Mouse (Mus musculus): ENCODE measurements around the gene Naglu. TPM values are rescaled to one million over a fixed set of nuclear protein-coding genes. Genes with fewer than 3 reads are reported as not detected.

Gene Naglu
- polyA plus RNA-seq, 1 experiment from 2014 or later, result 8.7 TPM

- Histone ChIP-seq H3K9me3 (no peaks in the 10 kb centered on the region), H3K4me1 (no peaks in the 10 kb centered on the region), H3K36me3 (replicated peaks) (peaks cover 91% of the 10 kb centered on the region), H3K4me2 (no peak overlapping the region), H3K4me3 (replicated peaks) (no peak overlapping the region), H3K27me3 (no peaks in the 10 kb centered on the region), H3K9ac (no peak overlapping the region), H3K27ac (no peak overlapping the region)
- no peak for ATAC-seq (ENCODE audit: low FRiP score)
- 92% methylated on average over 4 of the region's 4 CpGs for WGBS
Observed at GRCm38 (mm10) chr11:101045826-101046225, 24.0 kb upstream of the Naglu start.

GRCm38 (mm10) chr11:101046440-101046839 is 23.4 kb upstream of the Naglu start:
- no peak overlapping the region for H3K4me3 ChIP-seq (replicated peaks)
- WGBS, result 69% methylated on average over 9 of the region's 9 CpGs
- no peak overlapping the region for H3K4me2 ChIP-seq
- no peaks in the 10 kb centered on the region for H3K27me3 ChIP-seq
- H3K4me1 ChIP-seq, result no peaks in the 10 kb centered on the region
- no peak overlapping the region for H3K9ac ChIP-seq
- H3K27ac ChIP-seq, result no peak overlapping the region
- H3K36me3 ChIP-seq (replicated peaks), result peaks cover 91% of the 10 kb centered on the region
- no peaks in the 10 kb centered on the region for H3K9me3 ChIP-seq
- ATAC-seq (ENCODE audit: low FRiP score), result no peak

DNA sequence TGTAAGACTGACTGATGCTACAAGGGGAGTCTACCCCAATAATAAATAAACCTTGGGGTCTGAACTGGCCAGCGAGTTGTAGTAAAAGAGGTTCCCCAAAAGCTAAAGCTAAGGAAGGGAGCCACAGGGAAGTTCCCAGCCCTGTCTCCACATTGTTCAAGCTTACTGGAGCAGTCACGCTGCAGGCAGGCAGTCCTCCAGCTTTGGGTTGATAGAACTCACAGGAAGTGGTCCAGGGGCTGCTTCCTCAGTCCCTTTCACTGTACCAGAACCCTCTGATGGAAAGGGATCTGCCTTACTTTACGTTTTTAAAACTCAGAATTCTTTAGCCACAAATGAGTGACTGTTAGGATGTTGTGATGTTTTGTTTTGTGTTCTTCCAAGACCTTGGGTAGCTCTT is 22.3 kb upstream of the Naglu start:
- no peak overlapping the region for H3K4me3 ChIP-seq (replicated peaks)
- WGBS, result 87% methylated on average over 3 of the region's 3 CpGs

GRCm38 (mm10) chr11:101050359-101050758 is 19.5 kb upstream of the Naglu start:
- ATAC-seq (ENCODE audit: low FRiP score), result no peak
- Histone ChIP-seq H3K4me2 (no peak overlapping the region), H3K27me3 (no peaks in the 10 kb centered on the region), H3K36me3 (replicated peaks) (peaks cover 87% of the 10 kb centered on the region), H3K4me1 (no peaks in the 10 kb centered on the region), H3K27ac (no peak overlapping the region), H3K4me3 (replicated peaks) (no peak overlapping the region), H3K9me3 (no peaks in the 10 kb centered on the region), H3K9ac (no peak overlapping the region)
- 88% methylated on average over 9 of the region's 9 CpGs for WGBS

More for the DNA sequence above, 22.3 kb upstream of the Naglu start:
- Histone ChIP-seq H3K36me3 (replicated peaks) (peaks cover 91% of the 10 kb centered on the region), H3K9ac (no peak overlapping the region), H3K9me3 (no peaks in the 10 kb centered on the region), H3K4me1 (no peaks in the 10 kb centered on the region), H3K4me2 (no peak overlapping the region), H3K27me3 (no peaks in the 10 kb centered on the region), H3K27ac (no peak overlapping the region)
- ATAC-seq (ENCODE audit: low FRiP score), result no peak

DNA sequence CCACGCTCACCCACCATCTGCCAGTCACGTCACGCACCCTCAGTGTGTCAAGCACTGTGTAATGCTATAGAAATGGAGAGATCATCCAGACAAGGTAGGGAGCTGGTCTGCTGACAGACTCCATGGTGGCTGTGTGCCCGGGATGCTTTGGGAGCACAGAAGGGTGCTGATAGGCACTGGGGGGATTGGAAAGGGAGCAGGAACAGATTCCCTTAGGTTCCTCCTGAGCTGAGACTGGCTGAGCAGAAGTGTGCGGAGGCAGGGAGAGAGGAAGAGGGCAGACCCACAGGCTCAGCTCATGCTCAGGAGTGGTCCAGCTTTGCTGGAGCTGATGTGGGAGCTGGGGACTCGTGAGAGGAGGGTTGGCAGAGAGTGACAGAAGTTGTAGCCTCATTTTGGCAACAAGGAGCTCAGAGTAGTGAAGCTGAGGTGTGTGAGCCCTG is 18.7 kb upstream of the Naglu start:
- Histone ChIP-seq H3K4me1 (no peaks in the 10 kb centered on the region), H3K9ac (no peak overlapping the region), H3K27me3 (no peaks in the 10 kb centered on the region), H3K4me2 (no peak overlapping the region), H3K4me3 (replicated peaks) (no peak overlapping the region), H3K27ac (no peak overlapping the region), H3K36me3 (replicated peaks) (peaks cover 86% of the 10 kb centered on the region), H3K9me3 (no peaks in the 10 kb centered on the region)
- WGBS, result 89% methylated on average over 6 of the region's 6 CpGs
- ATAC-seq (ENCODE audit: low FRiP score), result no peak

GRCm38 (mm10) chr11:101051617-101052016 is 18.2 kb upstream of the Naglu start:
- no peaks in the 10 kb centered on the region for H3K27me3 ChIP-seq
- H3K4me3 ChIP-seq (replicated peaks), result no peak overlapping the region
- no peak overlapping the region for H3K9ac ChIP-seq
- peaks cover 82% of the 10 kb centered on the region for H3K36me3 ChIP-seq (replicated peaks)
- H3K4me2 ChIP-seq, result no peak overlapping the region
- 90% methylated on average over 8 of the region's 8 CpGs for WGBS
- no peak for ATAC-seq (ENCODE audit: low FRiP score)
- no peak overlapping the region for H3K27ac ChIP-seq
- H3K9me3 ChIP-seq, result no peaks in the 10 kb centered on the region
- H3K4me1 ChIP-seq, result no peaks in the 10 kb centered on the region

DNA sequence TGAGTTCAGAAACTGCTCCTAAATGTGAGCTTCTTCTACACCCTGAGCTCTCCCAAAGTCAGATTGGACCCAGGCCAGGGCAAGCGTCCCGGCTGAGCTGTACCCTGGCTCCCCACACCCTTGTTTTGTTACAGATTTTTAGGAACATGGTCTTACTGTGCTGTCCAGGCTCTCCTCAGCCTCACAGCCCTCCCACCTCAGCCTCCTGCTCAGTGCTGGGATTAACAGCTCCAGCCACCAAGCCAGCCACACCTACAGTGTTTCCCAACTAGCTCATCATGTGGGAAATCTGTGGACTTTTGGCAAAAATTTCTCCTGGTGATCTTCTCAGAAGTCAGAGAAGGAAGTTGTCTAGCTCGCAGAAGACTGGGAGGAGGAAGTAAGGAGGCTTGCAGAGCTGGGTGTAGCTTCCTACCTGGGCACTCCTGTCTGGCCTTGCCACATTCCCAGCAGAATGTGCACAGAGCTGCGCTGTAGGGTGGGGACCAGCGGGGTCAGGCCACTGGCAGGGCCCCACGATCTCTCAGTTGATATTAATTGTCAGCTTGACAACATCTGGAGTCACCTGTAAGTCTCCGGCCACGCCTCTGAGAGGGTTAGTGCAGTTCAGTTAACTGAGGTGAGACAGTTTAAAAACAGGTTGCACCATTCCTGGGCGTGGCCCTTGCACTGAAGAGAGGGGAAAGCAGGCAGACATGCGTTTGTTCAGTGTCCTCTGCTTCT is 16.9 kb upstream of the Naglu start:
- Histone ChIP-seq H3K9ac (no peak overlapping the region), H3K4me1 (no peaks in the 10 kb centered on the region), H3K27me3 (no peaks in the 10 kb centered on the region), H3K4me3 (replicated peaks) (no peak overlapping the region), H3K9me3 (no peaks in the 10 kb centered on the region), H3K27ac (no peak overlapping the region), H3K4me2 (no peak overlapping the region), H3K36me3 (replicated peaks) (peaks cover 85% of the 10 kb centered on the region)
- no peak for ATAC-seq (ENCODE audit: low FRiP score)
- WGBS, result 92% methylated on average over 10 of the region's 10 CpGs

GRCm38 (mm10) chr11:101053974-101054373 is 15.8 kb upstream of the Naglu start:
- Histone ChIP-seq H3K27me3 (no peaks in the 10 kb centered on the region), H3K36me3 (replicated peaks) (peaks cover 82% of the 10 kb centered on the region), H3K9me3 (no peaks in the 10 kb centered on the region), H3K27ac (no peak overlapping the region), H3K4me2 (no peak overlapping the region), H3K9ac (no peak overlapping the region), H3K4me3 (replicated peaks) (no peak overlapping the region), H3K4me1 (no peaks in the 10 kb centered on the region)
- ATAC-seq (ENCODE audit: low FRiP score), result no peak
- WGBS, result 100% methylated on average over 1 of the region's 1 CpGs

DNA sequence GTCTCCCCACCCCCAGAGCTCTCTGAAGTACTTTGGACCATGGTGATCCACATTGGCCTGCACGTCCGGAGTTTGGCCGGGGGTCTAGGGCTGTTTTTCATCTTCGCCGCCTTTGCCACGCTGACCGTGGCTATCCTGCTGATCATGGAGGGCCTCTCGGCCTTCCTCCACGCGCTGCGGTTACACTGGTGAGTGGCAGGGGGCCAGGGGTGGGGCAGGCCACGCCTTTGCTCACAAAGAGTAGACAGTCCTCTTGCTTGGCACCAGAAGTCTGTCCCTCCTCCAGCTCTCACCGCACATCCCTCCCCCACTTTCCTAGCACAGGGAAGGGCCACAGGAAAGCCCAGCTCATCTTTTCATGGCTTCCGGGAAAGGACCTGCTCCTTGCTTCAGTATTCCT is 14.4 kb upstream of the Naglu start:
- ATAC-seq (ENCODE audit: low FRiP score), result no peak
- H3K4me2 ChIP-seq, result no peak overlapping the region
- no peaks in the 10 kb centered on the region for H3K4me1 ChIP-seq
- no peak overlapping the region for H3K9ac ChIP-seq
- H3K9me3 ChIP-seq, result no peaks in the 10 kb centered on the region
- H3K27ac ChIP-seq, result no peak overlapping the region
- H3K36me3 ChIP-seq (replicated peaks), result peaks cover 81% of the 10 kb centered on the region
- WGBS, result 86% methylated on average over 14 of the region's 14 CpGs
- H3K27me3 ChIP-seq, result no peaks in the 10 kb centered on the region
- no peak overlapping the region for H3K4me3 ChIP-seq (replicated peaks)

DNA sequence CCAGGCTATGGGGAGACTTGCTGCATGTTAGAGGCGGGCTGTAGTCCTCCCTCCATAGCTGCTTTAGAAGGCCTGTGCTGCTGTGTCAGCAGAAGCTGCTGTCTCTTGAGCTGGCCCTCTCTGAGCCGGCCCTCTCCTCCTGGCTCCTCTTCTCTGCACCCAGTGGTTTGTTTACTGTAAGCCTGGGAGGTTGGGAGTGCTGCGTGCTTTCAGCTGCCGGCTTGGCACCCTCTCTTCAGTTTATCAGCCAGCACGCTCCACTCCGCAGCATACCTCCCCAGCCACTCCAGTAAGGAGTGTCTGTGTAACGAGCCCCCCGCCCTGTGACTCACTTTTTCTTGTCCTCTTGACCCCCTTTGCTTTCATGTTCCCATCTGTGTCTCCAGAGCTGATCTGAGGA is 12.9 kb upstream of the Naglu start:
- 59% methylated on average over 8 of the region's 8 CpGs for WGBS

GRCm38 (mm10) chr11:101057860-101058259 is 12.0 kb upstream of the Naglu start:
- no peak overlapping the region for H3K4me2 ChIP-seq
- WGBS, result 36% methylated on average over 5 of the region's 5 CpGs
- H3K27ac ChIP-seq, result no peak overlapping the region
- H3K36me3 ChIP-seq (replicated peaks), result peaks cover 78% of the 10 kb centered on the region
- no peak for ATAC-seq (ENCODE audit: low FRiP score)
- no peaks in the 10 kb centered on the region for H3K9me3 ChIP-seq
- H3K4me3 ChIP-seq (replicated peaks), result no peak overlapping the region
- no peak overlapping the region for H3K9ac ChIP-seq
- no peaks in the 10 kb centered on the region for H3K4me1 ChIP-seq
- H3K27me3 ChIP-seq, result no peaks in the 10 kb centered on the region

More for the DNA sequence above, 12.9 kb upstream of the Naglu start:
- Histone ChIP-seq H3K4me1 (no peaks in the 10 kb centered on the region), H3K9ac (no peak overlapping the region), H3K9me3 (no peaks in the 10 kb centered on the region), H3K27ac (no peak overlapping the region), H3K27me3 (no peaks in the 10 kb centered on the region), H3K4me3 (replicated peaks) (no peak overlapping the region), H3K4me2 (no peak overlapping the region), H3K36me3 (replicated peaks) (peaks cover 78% of the 10 kb centered on the region)
- ATAC-seq (ENCODE audit: low FRiP score), result no peak

GRCm38 (mm10) chr11:101058726-101059125 is 11.1 kb upstream of the Naglu start:
- Histone ChIP-seq H3K9me3 (no peaks in the 10 kb centered on the region), H3K4me1 (no peaks in the 10 kb centered on the region), H3K9ac (no peak overlapping the region), H3K36me3 (replicated peaks) (peaks cover 79% of the 10 kb centered on the region), H3K4me3 (replicated peaks) (no peak overlapping the region), H3K27ac (no peak overlapping the region), H3K27me3 (no peaks in the 10 kb centered on the region), H3K4me2 (no peak overlapping the region)
- ATAC-seq (ENCODE audit: low FRiP score), result no peak
- WGBS, result 80% methylated on average over 5 of the region's 5 CpGs

DNA sequence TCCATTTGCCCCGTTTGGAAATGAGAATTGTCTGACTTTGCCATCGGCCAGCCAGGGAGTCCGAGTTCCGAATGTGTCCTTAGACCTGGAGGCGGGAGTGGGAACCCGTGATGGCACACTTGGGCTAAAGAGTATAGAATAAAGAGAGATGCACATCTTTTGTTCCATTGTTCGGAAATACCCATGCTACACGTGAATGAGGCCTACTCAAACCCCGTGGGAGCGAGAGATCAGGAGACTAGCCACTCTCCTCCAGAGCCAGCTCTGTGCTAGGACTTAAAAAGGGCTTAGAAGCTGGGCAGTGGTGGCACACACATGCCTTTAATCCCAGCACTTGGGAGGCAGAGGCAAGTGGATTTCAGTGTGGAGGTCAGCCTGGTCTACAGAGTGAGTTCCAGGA is 10.3 kb upstream of the Naglu start:
- Histone ChIP-seq H3K4me3 (replicated peaks) (no peak overlapping the region), H3K27me3 (no peaks in the 10 kb centered on the region), H3K36me3 (replicated peaks) (peaks cover 74% of the 10 kb centered on the region), H3K4me2 (no peak overlapping the region), H3K4me1 (no peaks in the 10 kb centered on the region), H3K27ac (peak overlapping the region; percentile 42; the same call in 1 of the 2 replicates), H3K9ac (0 out of 2 replicates have a peak overlapping the region, but pooled peaks have one; percentile 0), H3K9me3 (no peaks in the 10 kb centered on the region)
- 75% methylated on average over 10 of the region's 10 CpGs for WGBS
- no peak for ATAC-seq (ENCODE audit: low FRiP score)
